Mouse (Mus musculus): Measurements from ENCODE around the gene Wdr74.

The Wdr74 gene

DNA sequence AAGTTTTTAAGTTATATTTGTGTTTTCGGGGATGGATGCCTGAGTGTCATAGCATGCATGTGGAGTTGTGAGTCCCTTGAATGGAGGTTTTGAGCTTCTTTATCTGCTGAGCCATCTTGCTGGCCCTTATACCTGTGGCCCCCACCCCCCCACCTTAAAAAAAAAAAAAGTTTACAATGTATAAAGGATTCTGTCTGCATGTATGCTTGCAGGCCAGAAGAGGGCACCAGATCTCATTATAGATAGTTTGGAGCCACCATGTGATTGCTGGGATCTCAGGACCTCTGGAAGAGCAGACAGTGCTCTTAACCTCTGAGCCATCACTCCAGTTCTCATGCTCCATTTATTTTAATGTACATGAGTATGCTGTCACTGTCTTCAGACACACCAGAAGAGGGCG is 11.7 kb downstream of the Wdr74 start:
- DNase-seq = no peak

DNA sequence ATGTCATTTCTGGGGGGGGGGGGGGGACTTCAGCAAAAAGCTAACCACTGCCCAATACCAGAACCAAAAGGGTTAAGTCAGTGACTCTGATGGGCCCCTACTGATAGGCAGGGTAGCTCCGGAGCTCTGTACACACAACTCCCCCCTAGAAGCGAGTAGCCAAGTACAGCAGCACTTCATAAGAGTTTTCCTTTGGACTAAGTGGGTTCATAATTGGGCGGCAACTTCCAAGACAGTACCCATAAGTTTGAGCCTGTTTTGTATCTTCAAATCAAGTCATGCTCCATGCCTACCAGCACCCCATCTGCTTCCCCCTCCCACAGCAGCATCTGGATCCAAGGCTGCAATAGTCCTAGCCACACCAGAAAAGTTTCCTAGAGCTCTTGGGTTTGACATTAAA is 20.0 kb downstream of the Wdr74 start:
- no peak for DNase-seq

DNA sequence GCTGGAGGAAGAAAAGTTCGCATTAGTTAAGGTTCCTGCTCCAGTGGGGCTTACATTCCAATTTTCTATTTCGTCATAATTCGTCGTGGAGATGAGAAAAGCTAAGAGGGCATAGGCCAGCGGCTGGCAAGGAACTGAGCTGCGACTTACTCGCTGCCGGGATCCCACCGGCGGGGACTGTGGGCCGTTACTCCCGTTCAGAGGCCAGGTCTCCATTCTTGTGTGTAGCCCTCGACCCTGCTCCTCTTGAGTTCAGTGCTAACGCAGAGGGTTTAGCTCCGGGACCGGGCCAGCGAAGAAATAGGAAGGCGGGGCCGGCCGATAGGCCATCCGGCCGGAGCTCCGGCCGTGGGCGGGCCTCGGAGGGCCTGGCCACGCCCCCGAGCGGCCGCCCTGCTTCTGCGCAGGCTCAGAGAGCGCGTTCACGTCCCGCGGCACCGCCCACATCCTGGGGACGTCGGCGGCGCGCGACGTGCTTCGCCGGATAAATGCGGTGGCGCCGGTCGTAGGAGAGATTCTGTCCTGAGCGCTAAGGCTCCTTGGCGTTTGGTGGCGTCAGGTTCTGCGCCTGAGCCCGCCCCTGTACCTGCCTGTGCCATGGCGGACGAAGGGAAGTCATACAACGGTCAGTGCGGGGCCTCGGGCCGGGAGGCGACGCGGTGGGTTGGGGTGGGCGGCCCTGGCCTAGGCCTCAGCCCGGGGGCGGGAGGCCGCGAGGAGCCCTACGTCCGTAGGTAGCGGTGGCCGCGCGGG is 21.2 kb downstream of the Wdr74 start, which contains the start of gene Nxf1:
Gene Nxf1, plus strand, starts transcription at position 439 of the 753 bp plus-strand sequence.
- DNase-seq = peak; percentile 92

- DNase-seq = no peak
These were observed 21.9 kb downstream of the Wdr74 start for GRCm38 (mm10) chr19:8757471-8757998.

DNA sequence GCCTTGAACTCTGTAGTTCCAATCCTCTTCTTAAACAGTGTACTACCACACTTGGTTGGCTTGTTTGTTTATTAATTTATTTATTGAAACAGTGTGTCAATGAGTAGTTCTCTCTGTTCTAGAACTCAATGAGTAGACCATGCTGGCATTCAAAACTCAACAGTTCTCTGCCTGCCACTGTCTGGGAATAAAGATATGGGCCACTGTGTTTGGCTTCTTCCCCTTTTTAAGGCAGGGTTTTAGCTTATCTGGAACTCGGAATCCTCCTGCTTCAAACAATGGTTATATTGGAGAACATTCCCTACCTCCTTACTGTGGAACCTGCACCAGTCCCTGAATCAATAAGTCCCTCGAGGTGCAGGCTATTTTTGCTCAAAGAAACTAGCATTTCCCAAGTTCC is 23.3 kb downstream of the Wdr74 start:
- DNase-seq = no peak

DNA sequence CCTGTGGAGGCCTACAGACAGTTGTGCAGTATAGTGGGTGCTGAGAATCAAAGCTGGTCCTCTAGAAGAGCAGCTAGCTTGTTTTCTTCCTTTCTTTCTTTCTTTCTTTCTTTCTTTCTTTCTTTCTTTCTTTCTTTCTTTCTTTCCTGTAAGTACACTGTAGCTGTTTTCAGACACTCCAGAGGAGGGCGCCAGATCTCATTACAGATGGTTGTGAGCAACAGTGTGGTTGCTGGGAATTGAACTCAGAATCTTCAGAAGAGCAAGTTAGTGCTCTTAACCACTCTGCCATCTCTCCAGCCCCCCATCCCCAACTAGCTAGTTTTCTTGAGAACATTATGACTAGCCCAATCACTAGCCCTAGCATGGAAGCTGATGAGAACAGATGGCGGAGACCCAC is 25.1 kb downstream of the Wdr74 start:
- DNase-seq = no peak

DNA sequence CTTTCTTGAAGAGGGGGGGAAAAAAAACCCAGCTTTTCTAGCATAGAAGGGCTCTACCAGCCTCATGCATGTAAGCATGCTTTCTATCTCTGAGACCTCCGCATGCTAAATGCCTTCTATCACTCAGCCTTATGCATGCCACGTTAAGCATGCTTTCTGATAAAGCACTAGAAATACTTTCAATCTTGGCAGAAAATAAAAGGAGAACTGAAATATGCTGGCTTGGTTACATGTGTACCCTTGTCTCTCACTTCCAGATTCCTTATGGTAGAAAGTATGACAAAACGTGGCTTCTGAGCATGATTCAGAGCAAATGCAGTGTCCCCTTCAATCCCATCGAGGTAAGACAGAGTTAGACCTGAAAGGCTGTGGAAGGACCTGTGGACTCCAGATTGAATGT is 27.6 kb downstream of the Wdr74 start:
- DNase-seq = no peak

GRCm38 (mm10) chr19:8765562-8765961 is 29.9 kb downstream of the Wdr74 start:
- DNase-seq = no peak

DNA sequence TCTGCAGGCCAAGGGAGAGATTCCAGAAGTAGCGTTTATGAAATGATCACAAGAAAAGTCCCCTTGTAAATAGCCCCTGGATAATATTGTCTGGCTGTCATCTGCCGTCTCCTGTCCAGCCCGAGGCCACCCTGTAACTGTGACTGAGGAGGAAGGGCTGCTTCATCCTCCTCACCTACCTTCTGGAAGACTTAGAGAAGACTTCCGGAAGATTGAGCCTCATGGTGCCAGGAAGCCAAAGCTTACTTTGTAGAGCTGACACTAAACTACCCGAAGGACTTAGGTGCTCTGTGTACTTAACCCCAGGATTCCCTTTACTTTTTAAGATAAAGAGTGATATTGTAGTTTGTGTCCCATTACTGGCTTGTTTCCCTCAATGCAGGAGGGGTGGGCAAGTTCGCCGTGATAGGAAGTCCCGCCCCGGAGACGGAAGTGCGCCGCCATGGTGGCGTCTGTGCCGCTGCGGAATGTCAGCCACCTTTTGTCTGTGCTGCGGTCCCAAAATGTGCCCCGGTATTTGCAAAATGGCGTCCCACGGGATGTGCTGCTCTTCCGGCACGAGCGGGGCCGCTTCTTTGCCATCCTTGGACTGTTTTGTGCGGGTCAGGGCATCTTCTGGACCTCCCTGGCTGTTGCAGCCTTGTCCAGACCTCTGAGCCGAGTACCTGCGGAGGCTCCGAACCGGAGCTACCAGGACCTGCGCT is 35.1 kb downstream of the Wdr74 start, which contains the start of gene Tmem223:
Gene Tmem223, plus strand, starts transcription at position 430 of the 704 bp plus-strand sequence.
- DNase-seq = peak; percentile 79

DNA sequence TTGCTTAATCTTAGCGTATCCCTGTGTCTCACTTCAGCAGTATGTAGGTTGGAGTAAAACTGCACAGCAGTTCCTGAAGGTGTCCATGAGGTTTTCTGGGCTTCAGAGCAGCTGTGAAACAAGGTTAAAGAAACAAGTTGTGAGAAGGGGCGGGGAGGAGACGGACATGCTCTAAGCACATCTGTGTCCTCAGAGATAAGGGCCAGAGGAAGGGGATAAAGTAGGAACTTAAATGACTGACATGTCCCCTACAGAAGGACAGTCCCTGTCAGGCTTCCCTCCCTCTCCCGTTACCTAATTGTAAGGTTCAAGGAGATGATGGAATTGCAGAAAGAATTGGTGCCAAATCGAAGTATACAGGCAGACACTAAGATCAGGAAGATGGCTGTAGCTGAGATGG is 37.4 kb downstream of the Wdr74 start:
- DNase-seq = no peak

GRCm38 (mm10) chr19:8773409-8773808 is 37.8 kb downstream of the Wdr74 start:
- DNase-seq = no peak

DNA sequence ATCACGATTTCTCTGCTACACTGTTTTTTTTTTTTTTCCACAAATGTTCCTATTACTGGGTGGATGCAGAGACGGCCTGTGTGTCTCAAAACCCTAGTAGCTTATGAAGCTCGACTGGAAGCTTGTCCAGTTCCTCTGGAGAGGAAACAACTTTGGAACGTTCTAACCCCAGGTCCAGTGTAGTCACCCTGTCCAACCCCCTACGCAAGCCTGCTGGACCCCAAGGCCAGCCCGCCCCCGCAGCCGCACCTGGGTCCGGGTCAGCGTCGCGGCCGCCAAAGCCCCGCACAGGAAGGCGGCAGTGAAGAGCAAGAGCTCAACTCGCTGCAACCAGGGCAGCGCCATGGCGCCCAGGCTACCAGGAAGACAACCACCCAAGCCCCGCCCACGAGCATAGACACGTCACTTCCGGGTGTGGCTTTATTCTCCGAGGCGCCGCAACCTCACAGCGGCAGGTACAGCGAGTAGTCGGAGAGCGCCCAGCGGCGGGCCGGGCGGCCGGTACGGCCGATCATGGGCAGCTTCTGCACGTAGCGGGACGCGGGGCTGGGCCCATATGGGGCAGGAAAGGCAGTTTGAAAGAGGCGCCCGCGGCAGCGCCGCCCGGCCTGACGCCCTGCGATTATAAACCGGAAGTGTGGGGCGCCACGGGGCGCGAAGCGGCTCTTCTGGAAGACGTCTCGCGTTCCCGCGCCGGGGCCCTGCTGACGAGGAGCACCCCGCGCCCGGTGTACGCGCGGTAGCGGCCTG is 38.6 kb downstream of the Wdr74 start, which contains the start of gene Tmem179b:
Gene Tmem179b, minus strand, starts transcription at position 382 of the 750 bp plus-strand sequence.
- DNase-seq = peak; percentile 96

DNA sequence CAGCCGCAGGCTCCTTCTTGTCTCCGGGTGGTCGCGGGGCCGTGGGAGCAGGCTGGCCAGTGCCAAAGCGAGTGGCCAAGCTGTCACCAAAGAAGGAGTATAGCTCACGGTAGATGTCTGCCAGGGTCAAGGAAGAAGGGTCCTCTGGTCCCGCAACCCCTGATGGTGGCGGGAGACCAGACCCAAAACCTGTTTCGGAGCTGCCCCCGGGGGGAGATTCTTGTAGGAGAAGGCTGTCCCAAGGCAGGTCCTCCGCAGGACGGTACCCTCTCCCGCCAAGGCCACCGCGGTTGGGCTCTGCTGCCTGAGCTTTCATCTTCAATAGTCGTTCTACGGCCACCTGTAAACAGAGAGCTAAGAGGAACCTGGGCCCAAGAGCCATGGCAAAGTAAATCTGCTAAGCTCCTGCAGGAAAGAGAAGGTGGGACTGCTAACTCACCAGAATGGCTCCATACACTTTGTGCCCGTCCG is 39.4 kb downstream of the Wdr74 start:
- DNase-seq = no peak

DNA sequence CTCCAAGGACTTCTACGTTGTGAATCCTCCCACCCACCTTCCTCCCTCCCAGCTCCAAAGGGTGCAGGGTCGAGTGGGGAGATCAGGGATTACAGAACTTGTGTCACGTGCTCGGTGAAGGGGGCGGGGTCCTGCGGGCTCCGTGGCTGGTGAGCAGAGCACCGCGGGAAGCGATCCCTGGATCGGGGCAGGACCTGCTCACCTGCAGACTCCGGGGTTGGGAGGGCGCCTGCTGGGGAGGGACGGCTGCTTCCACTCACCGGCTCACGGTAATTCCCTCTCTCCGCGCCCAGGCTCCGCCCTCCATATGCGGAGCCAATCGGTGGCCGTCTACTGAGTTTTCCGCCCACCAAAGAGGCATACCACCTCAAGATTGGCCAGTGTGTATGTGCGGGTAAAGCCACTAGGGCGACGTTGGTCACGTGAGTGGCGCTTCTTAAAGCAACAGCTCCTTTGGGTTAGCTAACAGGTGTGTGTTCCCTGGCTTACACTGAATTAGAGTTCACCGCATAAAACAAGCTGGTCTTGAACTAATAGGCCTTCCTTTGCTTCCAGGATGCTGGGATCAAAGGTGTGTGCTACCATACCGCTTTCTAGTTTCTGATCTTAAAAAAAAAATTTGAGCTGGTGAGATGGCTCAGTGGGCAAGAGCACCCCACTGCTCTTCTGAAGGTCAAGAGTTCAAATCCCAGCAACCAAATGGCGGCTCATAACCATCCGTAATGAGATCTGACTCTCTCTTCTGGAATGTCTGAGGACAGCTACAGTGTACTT is 50.6 kb downstream of the Wdr74 start, which contains the start of gene Taf6l:
Gene Taf6l, minus strand, starts transcription at position 410 of the 774 bp plus-strand sequence.
- peak; percentile 81 for DNase-seq

DNA sequence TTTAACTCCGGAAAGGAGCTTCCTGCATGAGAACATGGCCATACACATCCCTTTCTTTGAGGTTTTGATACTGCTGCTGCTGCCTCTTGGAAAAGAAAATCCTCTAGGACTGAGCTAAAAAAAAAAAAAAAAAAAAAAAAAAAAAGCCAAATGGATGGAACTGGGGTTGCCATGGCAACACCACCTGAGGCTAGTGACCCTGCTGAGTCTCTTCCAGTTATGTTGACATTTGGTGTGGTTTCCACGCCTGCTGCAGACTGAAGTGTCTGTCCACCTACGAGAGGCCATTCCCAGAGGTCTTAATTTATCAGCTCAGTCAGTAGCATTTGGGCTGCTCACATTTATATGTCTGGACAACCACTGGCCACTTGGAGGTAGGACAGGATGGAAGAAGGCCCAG is 52.9 kb downstream of the Wdr74 start:
- DNase-seq = no peak

DNA sequence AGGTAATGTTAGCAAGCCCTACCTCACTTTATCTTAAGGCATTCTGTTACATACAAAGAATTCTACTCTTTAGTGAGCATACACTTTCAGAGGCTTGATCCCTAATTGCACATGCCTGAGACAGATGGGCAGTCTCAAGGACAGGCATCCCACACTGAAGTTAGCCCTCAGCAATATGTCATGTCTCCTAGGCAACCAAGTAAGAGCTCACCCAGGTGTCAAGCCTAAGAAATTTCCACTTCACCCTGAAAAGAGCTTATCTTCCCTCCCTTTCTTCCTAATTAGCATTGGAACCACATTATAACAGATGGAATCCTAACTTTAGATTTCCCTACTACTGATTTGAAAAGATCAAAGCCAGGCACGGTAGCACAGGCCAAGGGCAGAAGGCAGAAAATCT is 53.5 kb downstream of the Wdr74 start:
- no peak for DNase-seq

DNA sequence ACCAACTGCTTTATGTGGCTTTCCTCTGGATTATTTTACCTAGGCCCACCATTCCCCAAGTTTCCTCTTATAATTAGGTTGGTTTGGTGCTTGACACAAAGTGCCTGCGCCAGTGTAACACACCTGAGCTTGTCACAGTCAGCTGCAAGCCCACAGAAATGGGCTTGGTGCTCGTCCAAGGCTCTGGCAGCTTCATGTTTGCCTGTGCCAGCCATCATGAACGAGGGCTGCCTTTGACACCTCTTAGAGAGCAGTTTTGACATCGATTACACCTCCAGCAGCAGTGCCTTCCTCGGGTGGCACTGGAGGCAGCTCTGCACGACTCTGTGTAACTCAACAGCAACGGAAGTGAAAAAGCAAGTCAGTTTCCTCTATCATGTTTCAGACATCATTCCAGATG is 54.5 kb downstream of the Wdr74 start:
- no peak for DNase-seq
